Mouse (Mus musculus) central nervous system, embryonic 18 days (tissue): ENCODE results near the gene Ywhah. TPM values are rescaled to one million over a fixed set of nuclear protein-coding genes. Genes with fewer than 3 reads are reported as not detected.

Experiments
- polyA plus RNA-seq: library from polyadenylated mRNA; depleted of rRNA; stranded (reverse); fragments of >200 nt; gene quantifications from 2 replicates; pipeline ENCODE4 v1.2.3, GENCODE M21; 2012; rRNA removed

Gene Ywhah
- 722 and 726 TPM in 2 replicates for polyA plus RNA-seq

GRCm38 (mm10) chr5:33018561-33019425 lies at the start of gene Ywhah:
Ywhah (plus strand) TSS chr5:33018816.

Other genes with a start within 250 kb of the Ywhah start
- 80.5 and 85.7 TPM in 2 replicates for gene Pisd, start 233.2 kb upstream of the Ywhah start, polyA plus RNA-seq
- gene Gm20671, start 191.7 kb upstream of the Ywhah start, polyA plus RNA-seq, result not detected in 2 replicates
- gene Prr14l, start 164.6 kb upstream of the Ywhah start, polyA plus RNA-seq, result 10.9 and 12.5 TPM in 2 replicates
- 38.1 and 39.2 TPM in 2 replicates for gene Depdc5, start 155.1 kb upstream of the Ywhah start, polyA plus RNA-seq
- 0.08 and 0.20 TPM in 2 replicates for gene Slc5a1, start 85.4 kb downstream of the Ywhah start, polyA plus RNA-seq
- 4.0 and 4.6 TPM in 2 replicates for gene Spon2, start 199.6 kb downstream of the Ywhah start, polyA plus RNA-seq